Mouse (Mus musculus) neural tube, embryonic 15.5 days (tissue): Measurements from ENCODE around the gene Gm20765. TPM values are rescaled to one million over a fixed set of nuclear protein-coding genes. Genes with fewer than 3 reads are reported as not detected.

Experiments used
- polyA plus RNA-seq: library from polyadenylated mRNA; unstranded; fragments of >200 nt; fragmentation: Nextera tagmentation; extraction: Ambion mirVana; gene quantifications from 2 replicates; pipeline ENCODE4 v1.2.1, GENCODE M21; 2015

Gene Gm20765
- polyA plus RNA-seq, 1 experiment from 2014 or later, result not detected

Other genes starting within 250 kb of the Gm20765 start
- not detected in 2 replicates for gene Gm21293, start 42.5 kb upstream of the Gm20765 start, polyA plus RNA-seq
- not detected in 2 replicates for gene Gm6763, start 34.0 kb upstream of the Gm20765 start, polyA plus RNA-seq
- gene Gm8764, start 25.5 kb upstream of the Gm20765 start, polyA plus RNA-seq, result not detected in 2 replicates
- gene Gm21304, start 17.0 kb upstream of the Gm20765 start, polyA plus RNA-seq, result not detected in 2 replicates
- not detected in 2 replicates for gene Gm21312, start 8.5 kb upstream of the Gm20765 start, polyA plus RNA-seq
- gene Gm4340, start 8.5 kb downstream of the Gm20765 start, polyA plus RNA-seq, result not detected in 2 replicates